Mouse (Mus musculus) myocyte (in vitro differentiated cells): ENCODE results near the gene Xcr1.

Source experiments
- POLR2A ChIP-seq: IDR thresholded peaks from one replicate; pipeline ENCODE4 v1.6.1; 2011; ENCODE audit warnings: low read depth, mild to moderate bottlenecking, control low read depth, moderate library complexity; ENCODE audit not compliant: insufficient read length
- POLR2AphosphoS2 ChIP-seq: IDR thresholded peaks from one replicate; pipeline ENCODE4 v1.6.1; 2011; ENCODE audit warnings: low read depth, control low read depth; ENCODE audit not compliant: insufficient read length
- REST ChIP-seq: IDR thresholded peaks from one replicate; pipeline ENCODE4 v1.6.1; 2011; ENCODE audit warnings: mild to moderate bottlenecking, control low read depth, moderate library complexity; ENCODE audit not compliant: insufficient read depth, insufficient read length
- USF1 ChIP-seq: IDR thresholded peaks from one replicate; pipeline ENCODE4 v1.6.1; 2011; ENCODE audit warnings: low read depth, mild to moderate bottlenecking, control low read depth, moderate library complexity

- TF ChIP-seq POLR2AphosphoS2 (no peak), REST (no peak), POLR2A (no peak), USF1 (no peak)
Observed at GRCm38 (mm10) chr9:123845120-123845519, 16.7 kb downstream of the Xcr1 start.
